Mouse (Mus musculus): ENCODE data around the gene Rbm45. TPM values are rescaled to one million over a fixed set of nuclear protein-coding genes. Genes with fewer than 3 reads are reported as not detected.

Rbm45 gene
- polyA plus RNA-seq (2012; fragmentation: generic; extraction: Trizol) = 10 to 100 TPM in 1 of 2 experiments, 1 to 10 TPM in 1; 7.9 to 17.9 TPM

DNA sequence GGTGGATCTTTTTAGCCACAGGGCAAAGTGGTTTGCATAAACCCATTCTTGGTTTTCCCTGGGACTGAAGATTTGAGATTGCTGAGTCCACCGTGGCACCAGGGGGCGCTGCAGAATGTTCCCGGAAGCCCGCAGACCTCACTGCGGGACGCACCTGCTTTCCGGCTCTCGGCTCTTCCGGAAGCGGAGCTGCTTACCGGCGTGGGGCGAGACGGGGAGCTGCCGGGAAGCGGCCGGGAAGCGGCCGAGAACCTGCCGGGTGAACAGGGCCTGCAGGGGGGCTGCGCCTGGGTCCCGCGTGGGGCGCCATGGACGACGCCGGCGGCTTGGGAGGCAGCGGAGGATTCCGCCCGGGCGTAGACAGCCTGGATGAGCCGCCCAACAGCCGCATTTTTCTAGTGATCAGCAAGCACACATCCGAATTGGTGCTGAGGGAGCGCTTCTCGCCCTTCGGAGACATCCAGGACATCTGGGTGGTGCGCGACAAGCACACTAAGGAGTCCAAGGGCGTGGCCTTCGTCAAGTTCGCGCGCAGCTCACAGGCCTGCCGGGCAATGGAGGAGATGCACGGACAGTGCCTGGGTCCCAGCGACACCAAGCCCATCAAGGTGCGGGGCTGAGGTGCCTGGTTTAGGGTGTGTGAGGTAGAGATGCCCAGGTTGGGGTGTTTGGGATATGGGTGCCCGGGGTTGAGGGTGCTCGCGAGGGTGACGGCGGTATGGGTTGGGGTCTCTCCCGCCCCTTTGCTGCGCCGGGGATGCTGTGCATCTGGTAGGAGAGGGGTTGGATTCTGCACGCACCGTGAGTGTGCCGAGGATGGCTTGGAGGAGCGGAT, at the start of gene Rbm45:
Gene Rbm45, plus strand, starts transcription at position 164 of the 835 bp plus-strand sequence.

DNA sequence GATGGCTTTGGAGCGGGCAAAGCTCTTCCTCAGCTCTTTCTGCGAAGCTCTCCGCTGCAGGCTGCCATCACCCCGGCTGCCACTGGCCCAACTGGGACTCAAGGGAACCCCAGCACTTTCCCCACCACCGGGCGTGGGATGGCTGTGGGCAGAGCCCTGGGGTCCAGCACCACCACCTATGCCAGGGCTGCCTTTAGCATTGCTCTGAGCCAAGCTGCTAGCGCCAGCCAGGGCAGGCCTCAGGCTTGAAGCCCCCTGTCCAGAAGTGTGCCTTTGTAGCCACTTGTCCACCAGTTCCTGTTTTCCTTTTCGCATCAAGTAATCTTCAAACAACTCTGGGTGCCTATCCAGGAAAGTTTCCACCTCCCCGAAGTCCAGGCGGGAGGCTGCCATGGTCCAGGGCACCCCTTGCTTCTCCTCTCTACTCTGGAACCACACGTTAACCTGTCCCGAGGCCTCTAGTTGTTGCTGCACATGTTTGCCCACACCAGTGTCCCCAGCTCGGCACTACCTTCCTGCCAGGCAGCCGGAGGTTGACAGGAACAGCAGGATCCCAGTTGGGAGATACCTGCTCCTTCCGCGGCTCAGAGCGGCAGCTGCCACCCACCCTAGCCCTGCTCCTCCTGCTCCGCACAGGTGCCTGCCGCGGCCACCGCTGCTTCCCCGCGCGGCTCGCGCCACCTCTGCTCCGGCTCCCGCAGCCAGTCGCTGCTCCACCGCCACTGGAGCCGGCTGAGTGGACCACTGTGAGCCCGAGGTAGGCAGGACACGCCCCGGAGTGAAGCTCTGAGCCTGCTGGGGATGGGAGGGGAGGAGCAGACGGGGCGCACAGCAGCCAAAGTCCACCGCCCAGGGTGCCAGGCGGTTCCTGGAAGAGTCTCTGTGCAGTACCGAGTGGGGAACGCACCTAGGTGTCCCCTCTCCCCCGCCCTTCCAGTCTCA, 31.3 kb upstream of the Rbm45 start, which contains the start of gene Pde11a:
Gene Pde11a, minus strand, starts transcription at position 560 of the 942 bp plus-strand sequence.

DNA sequence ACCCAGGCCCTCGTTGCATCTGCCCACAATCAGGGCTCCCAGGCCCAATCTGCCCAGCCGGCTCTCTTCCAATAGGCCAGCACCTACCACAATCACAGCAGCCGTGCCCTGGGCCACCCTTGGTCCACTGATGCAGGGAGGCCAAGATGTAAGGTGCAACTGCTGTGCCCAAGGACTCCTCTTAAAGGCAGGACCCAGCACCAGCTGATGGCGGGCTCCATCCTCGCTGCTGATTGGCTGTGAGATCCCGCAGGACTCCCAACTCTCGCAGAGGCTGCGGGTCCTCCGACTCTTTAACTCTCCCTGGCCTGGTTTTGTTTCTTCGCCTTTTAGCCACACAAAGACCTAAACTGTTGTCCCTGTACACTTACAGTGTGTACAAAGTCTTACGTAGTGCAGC, 9.6 kb upstream of the Rbm45 start, which contains the start of gene Cyct:
Gene Cyct, minus strand, starts transcription at position 225 of the 400 bp plus-strand sequence.

DNA sequence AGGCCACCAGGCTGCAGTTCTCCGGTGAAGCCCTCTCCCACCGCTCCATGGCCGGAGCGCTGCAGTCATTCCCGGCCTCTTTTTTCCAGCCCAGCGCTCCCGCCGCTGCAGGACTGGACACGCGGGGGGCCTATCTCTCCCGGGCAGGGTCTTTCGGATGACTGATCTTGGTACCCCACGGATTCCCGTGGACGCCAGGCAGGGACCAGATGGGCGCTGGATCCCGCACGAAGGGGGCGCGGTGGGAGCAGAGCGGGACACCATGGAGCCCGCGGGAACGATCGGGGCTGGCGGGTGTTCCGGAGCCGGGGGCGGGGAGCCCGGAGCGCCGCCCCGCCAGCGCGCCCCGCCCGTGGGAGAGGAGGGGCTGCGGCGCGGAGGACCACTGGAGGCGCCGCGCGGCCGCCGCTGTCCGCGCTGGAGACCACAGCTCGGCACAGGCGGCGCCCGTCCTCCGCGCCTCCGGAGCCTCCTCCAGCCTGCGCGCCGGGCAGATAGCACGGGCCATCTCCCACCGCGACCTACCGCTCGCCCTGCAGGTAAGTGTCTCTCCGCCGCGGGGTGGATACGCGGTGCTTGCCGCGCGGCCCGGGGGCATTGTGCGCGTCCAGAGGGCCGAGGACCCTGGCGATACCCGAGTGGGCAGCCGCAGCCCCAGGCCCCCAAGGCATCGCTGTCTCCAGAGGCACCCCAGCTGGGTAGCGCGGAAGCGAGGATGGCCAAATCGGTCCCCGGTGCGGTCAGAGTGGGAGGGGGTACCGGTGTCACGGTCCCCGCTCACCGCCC, 36.6 kb downstream of the Rbm45 start, which contains the start of gene Osbpl6:
Gene Osbpl6, plus strand, starts transcription at position 358 of the 786 bp plus-strand sequence.

Other genes starting within 250 kb of the Rbm45 start
- gene Pde11a, start 31.2 kb upstream of the Rbm45 start, polyA plus RNA-seq (2012; fragmentation: generic; extraction: Trizol) = not detected
- not detected for gene Cyct, start 9.5 kb upstream of the Rbm45 start, polyA plus RNA-seq (2012; fragmentation: generic; extraction: Trizol)
- gene Osbpl6, start 36.5 kb downstream of the Rbm45 start, polyA plus RNA-seq (2012; fragmentation: generic; extraction: Trizol) = 1 to 10 TPM; 1.2 to 2.8 TPM

Measured in C3H10T1/2 (cell line).